Comparison of ENCODE assay signal across 8 mouse cellular contexts in genomic region chr11:71004316-71004773, GRCm38 (mm10). TPM values are rescaled to one million over a fixed set of nuclear protein-coding genes. Genes with fewer than 3 reads are reported as not detected.
DNase-seq lines count a peak whose midpoint lies in the region; ATAC-seq and TF ChIP-seq lines count a peak whose summit lies in the region.

TSS of gene Dhx33 (minus strand) at chr11:71004437.

- no peaks in the 10 kb centered on the region for H3K27me3 ChIP-seq in forebrain, embryonic 15.5 days

- H3K4me2 ChIP-seq in forebrain, embryonic 15.5 days (replicated peaks), result peak within 1 kb of the TSS; percentile 78

- H3K4me1 ChIP-seq in ES-E14 (ENCODE audit: control insufficient read depth in 2 of 2, insufficient read depth in 2 of 2, low read length in 2 of 2, poor library complexity in 1 of 2), result no peaks in the 10 kb centered on the region; a peak in 1 of 4 replicates
- peaks cover 21% of the 10 kb centered on the region for H3K4me1 ChIP-seq in forebrain, embryonic 15.5 days
- H3K4me1 ChIP-seq in lung, adult 2 months (ENCODE audit: control insufficient read depth, insufficient read depth, low read length), result peaks cover 9% of the 10 kb centered on the region

- peak; percentile 31; the same call in 1 of the 2 replicates for TF ChIP-seq POLR2A in lung, adult 2 months (IDR thresholded peaks at IDR 0.05; ENCODE audit: borderline replicate concordance, extremely low read depth, low read depth, low read length)

- in situ Hi-C loops in ES-E14 (cut with MboI; ENCODE audit: low sequenced_read_pairs in 2 of 2, unreplicated experiment in 2 of 2), result no loop called here

- peak; percentile 97 for DNase-seq in ES-E14 (ENCODE audit: low read depth, low spot score)
- peak; percentile 97 for DNase-seq in cerebellum, adult 11-12 months
- DNase-seq in heart, postnatal 25 days (ENCODE audit: low spot score), result peak; percentile 93
- peak; percentile 96 to 99 for DNase-seq in layer of hippocampus, adult 18-20 months (ENCODE audit: low spot score in 2 of 2)
- DNase-seq in lung, adult 2 months, result peak; percentile 93
- DNase-seq in thymus, adult 18-20 months, result peak; percentile 91 to 95

- H3K36me3 ChIP-seq in ES-E14 (ENCODE audit: control insufficient read depth, insufficient read depth, low read length, poor library complexity, severe bottlenecking), result peaks cover 9% of the 10 kb centered on the region
- H3K36me3 ChIP-seq in forebrain, embryonic 15.5 days, result peaks cover 24% of the 10 kb centered on the region

- H3K27ac ChIP-seq in ES-E14 (ENCODE audit: insufficient read depth, low read depth, low read length, poor library complexity, severe bottlenecking), result no peak within 1 kb of the TSS
- peak within 1 kb of the TSS; percentile 79 for H3K27ac ChIP-seq in forebrain, embryonic 15.5 days (replicated peaks)

- peak within 1 kb of the TSS; percentile 86 for H3K9ac ChIP-seq in ES-E14 (ENCODE audit: insufficient read depth, low read depth, low read length, poor library complexity, severe bottlenecking)
- peak within 1 kb of the TSS; percentile 67 for H3K9ac ChIP-seq in forebrain, embryonic 15.5 days (replicated peaks)

- ATAC-seq in forebrain, embryonic 15.5 days (replicated peaks), result peak; percentile 98
- peak; percentile 99 for ATAC-seq in neutrophil, adult 5-6 weeks (ENCODE audit: extremely low read depth, insufficient number of reproducible peaks, low FRiP score, poor library complexity, severe bottlenecking)

- intact Hi-C loops in heart, postnatal 25 days (cut with DNase I), result loop anchor here (2.0 kb wide), 1 partner anchor 14 kb away; the partner anchor contains the start of genes Derl2 and Mis12

- peak within 1 kb of the TSS; percentile 86 to 92 for H3K4me3 ChIP-seq in ES-E14 (ENCODE audit: insufficient read depth in 1 of 2, low read depth in 1 of 2, low read length in 2 of 2, poor library complexity in 1 of 2, severe bottlenecking in 1 of 2)
- H3K4me3 ChIP-seq in forebrain, embryonic 15.5 days, result peak within 1 kb of the TSS; percentile 99
- peak within 1 kb of the TSS; percentile 75 for H3K4me3 ChIP-seq in lung, adult 2 months (replicated peaks; ENCODE audit: extremely low read depth, low read depth, low read length)

- no peaks in the 10 kb centered on the region for H3K9me3 ChIP-seq in ES-E14 (ENCODE audit: control insufficient read depth, insufficient read depth, low read depth, low read length)
- H3K9me3 ChIP-seq in forebrain, embryonic 15.5 days, result no peaks in the 10 kb centered on the region

- 1% methylated on average over 35 of the region's 35 CpGs for WGBS in forebrain, embryonic 15.5 days
- WGBS in lung, adult 2 months, result under 1% methylated on average over 35 of the region's 35 CpGs

- TF ChIP-seq CTCF in lung, adult 2 months (IDR thresholded peaks at IDR 0.05; ENCODE audit: insufficient read depth, low read length), result no peak

TF ChIP-seq in ES-E14, 5 proteins besides CTCF, POLR2A, EP300 and RAD21:
- TF ChIP-seq CHD2 (IDR thresholded peaks at IDR 0.05; ENCODE audit: low read depth, low read length), result peak; percentile 81
- no peak for TF ChIP-seq ZC3H11A (IDR thresholded peaks at IDR 0.05; ENCODE audit: borderline replicate concordance, low read depth, low read length)
- peak; percentile 99 for TF ChIP-seq HCFC1 (IDR thresholded peaks at IDR 0.05; ENCODE audit: borderline replicate concordance, insufficient read depth, low read length)

RNA-seq across cellular contexts. Expression of gene Dhx33, which starts in this region (rescaled TPM):
- total RNA-seq in ES-E14 (2012; rRNA removed), result 29.9 and 32.7 TPM in 2 replicates
- polyA plus RNA-seq in forebrain, embryonic 15.5 days (2015; fragmentation: Nextera tagmentation; extraction: Ambion mirVana), result 16.8 and 17.3 TPM in 2 replicates
- total RNA-seq in heart, postnatal 25 days (2021), result 1 to 10 TPM; 8.1 to 9.3 TPM
- 10 to 100 TPM; 62.4 to 63.8 TPM for total RNA-seq in layer of hippocampus, adult 18-20 months (2021)
- polyA plus RNA-seq in lung, adult 2 months (2012; rRNA removed), result 16.3 and 20.5 TPM in 2 replicates
- 20.7 and 21.8 TPM in 2 replicates for total RNA-seq in neutrophil, adult 5-6 weeks (2017)
